Mouse (Mus musculus) urinary bladder, postnatal 4 days (tissue): ENCODE results near the gene Utp15.
A peak's percentile ranks its signal among the peaks of the same experiment; 100 is the strongest.

Experiments
- DNase-seq, 2 experiments: peaks; one replicate each; pipeline ENCODE4 v3.0.0; 2021 to 2022; ENCODE audit warnings: low spot score in 2 of 2

The Utp15 gene

GRCm38 (mm10) chr13:98262636-98263457, at the start of gene Utp15, which contains the start of gene Ankra2:
TSS of gene Utp15 (minus strand) at chr13:98263041.
TSS of gene Ankra2 (plus strand) at chr13:98263074.
- DNase-seq, result peak; percentile 96 to 98

GRCm38 (mm10) chr13:98311597-98311996, 48.8 kb upstream of the Utp15 start:
- DNase-seq, result no peak

DNA sequence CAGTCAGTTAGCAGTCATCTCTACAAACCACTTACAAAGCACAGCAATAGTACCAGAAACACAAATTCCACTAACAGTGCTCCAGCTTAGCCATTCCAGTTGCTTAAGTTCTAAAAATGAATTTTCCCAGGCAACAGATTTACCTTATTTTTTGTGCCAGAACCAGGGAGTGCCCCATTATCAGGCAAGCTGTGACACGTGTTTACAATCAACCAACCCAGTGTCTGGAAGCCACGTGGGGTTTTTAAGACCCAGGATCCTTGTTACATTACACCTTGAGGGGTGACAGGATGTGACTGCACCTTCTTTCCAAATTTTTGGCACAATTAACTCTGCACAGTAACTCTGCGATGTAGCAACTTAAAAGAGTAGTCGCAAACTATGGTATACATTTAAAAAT, 45.9 kb upstream of the Utp15 start:
- DNase-seq, result no peak

DNA sequence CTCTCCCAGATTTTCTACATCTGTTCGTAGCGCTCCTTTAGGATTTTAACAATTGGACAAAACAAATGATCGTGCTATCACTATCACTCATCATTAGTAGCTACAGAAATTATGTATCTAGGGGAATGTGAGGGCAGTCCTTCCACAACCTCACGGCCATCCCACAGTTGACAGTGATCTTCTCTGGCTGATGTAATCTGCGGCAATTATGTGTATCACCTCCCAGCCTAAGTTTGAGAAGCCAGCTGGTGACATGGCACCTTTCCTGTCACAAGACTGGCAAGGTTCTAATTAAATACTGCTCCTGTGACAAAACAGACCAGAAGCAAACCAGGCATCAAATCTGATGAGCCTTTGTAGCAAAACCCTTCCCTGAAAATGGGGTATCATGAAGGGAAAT, 45.2 kb upstream of the Utp15 start:
- no peak for DNase-seq

- DNase-seq, result no peak
These were observed 44.1 kb upstream of the Utp15 start for GRCm38 (mm10) chr13:98306852-98307475.

- DNase-seq, result no peak
These were observed 43.6 kb upstream of the Utp15 start for GRCm38 (mm10) chr13:98306393-98306792.

GRCm38 (mm10) chr13:98305257-98305656, 42.4 kb upstream of the Utp15 start:
- no peak for DNase-seq

GRCm38 (mm10) chr13:98298833-98299758, 36.3 kb upstream of the Utp15 start:
- DNase-seq, result peak; percentile 56 to 79

DNA sequence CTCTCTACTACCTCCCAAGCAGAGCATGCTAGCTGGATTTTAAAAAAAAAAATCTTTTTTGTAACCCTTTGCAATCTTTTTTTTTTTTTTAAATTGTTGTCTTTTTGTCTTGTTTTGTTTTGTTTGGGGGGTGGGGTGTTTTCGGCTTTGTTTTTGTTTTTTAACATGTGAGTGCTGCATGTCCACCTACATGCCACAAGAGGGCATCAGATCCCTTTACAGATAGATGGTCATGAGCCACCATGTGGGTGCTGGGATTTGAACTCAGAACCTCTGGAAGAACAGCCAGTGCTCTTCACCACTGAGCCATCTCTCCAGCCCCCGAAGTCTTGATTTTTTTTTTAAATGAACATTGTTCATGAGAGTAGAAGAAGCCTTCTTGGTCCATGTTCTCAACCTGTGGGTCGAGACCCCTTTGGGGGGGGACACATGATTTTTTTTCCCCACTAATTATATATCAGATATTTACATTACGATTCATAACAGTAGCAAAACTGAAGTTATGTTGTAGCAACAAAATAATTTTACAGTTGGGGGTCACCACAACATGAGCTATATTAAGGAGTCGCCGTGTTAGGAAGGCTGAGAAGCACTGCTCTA, 35.1 kb upstream of the Utp15 start:
- DNase-seq, result no peak

DNA sequence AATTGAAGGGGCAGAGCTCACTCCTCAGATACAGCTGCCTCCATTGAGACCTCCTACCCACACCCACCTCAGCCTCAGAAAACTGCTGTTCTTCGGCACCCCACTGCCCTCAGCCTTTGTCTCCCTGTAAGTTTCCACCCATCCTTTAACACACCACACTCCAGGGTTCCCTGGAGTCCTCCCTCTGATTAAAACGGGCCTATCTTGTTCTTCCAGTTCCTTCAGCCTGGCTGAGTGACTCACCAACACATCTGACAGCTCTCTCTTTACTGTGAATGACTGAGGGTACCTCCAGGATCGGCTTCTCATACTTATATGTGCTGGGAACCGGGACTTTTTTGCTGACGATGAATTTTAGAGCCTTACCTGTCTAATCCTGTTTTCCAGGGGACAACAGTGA, 33.2 kb upstream of the Utp15 start:
- DNase-seq, result no peak

GRCm38 (mm10) chr13:98291712-98292111, 28.9 kb upstream of the Utp15 start:
- DNase-seq, result no peak

GRCm38 (mm10) chr13:98290719-98291118, 27.9 kb upstream of the Utp15 start:
- DNase-seq, result no peak

GRCm38 (mm10) chr13:98280990-98281650, 18.3 kb upstream of the Utp15 start:
- no peak for DNase-seq

DNA sequence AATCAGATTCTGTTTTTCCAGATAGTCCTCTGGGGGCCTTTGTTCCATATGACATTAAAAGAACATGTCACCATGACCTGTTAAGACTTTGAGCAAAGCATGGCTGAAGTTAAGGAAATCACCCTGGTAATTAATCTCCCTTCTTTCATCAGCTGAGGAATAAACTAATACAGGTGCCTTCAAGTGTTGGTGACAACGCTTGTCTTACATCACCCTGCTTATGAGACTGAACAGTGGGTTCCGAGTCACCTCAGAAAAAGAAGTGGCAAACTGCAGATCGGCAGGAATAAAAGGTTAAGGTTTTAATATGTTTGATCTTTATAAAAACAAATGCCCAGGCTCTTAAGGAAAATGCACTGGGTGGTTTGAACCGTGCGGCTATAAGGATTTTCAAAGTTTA, 16.8 kb upstream of the Utp15 start, which contains the start of gene Gm21976:
Gene Gm21976 (plus strand): TSS at position 202 of the 400 bp plus-strand sequence.
- DNase-seq, result no peak

GRCm38 (mm10) chr13:98277501-98277900, 14.7 kb upstream of the Utp15 start:
- DNase-seq, result no peak

DNA sequence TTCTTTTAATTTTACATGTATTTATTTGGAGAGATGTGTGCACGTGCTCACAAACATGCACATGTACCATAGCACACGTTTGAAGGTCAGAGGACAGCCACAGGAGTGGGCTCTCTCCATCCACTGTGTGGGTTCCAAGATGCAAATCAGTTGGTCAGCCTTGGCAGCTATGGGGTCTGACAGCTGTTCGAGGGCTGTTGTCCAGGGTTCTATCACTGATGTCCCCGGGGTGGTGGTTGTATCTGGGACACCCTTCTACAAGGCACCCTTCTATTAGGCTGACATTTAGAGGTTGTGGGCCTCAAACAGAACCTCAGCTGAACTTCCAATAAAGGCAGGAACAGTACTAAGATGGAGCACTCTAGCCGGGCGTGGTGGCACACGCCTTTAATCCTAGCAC, 13.4 kb upstream of the Utp15 start:
- DNase-seq, result no peak

GRCm38 (mm10) chr13:98275646-98276045, 12.8 kb upstream of the Utp15 start:
- no peak for DNase-seq

GRCm38 (mm10) chr13:98274023-98274422, 11.2 kb upstream of the Utp15 start:
- DNase-seq, result no peak

GRCm38 (mm10) chr13:98264111-98264510, 1.3 kb upstream of the Utp15 start:
- no peak for DNase-seq

- no peak for DNase-seq
These were observed 682 bp upstream of the Utp15 start for GRCm38 (mm10) chr13:98263458-98263987.

DNA sequence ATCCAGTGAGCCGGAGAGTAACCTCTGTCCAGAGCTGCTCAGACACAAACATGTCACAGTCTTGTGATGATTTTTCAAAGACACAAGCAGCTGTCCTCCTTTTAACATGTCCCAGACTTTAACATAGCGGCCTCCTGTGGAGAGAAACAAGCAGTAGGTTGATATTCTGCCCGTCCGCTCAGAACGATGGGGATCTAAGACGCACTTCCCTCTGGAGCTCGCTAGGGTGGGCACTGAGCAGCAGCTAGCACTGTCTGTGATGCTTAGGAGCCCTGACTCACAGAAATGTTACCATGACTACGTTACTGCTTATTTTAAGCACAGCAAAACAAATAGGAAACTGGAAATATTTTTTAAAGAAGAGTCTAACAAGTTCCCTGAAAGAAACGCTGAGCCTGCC, 7.9 kb downstream of the Utp15 start:
- DNase-seq, result no peak
